In the genomic region with DNA sequence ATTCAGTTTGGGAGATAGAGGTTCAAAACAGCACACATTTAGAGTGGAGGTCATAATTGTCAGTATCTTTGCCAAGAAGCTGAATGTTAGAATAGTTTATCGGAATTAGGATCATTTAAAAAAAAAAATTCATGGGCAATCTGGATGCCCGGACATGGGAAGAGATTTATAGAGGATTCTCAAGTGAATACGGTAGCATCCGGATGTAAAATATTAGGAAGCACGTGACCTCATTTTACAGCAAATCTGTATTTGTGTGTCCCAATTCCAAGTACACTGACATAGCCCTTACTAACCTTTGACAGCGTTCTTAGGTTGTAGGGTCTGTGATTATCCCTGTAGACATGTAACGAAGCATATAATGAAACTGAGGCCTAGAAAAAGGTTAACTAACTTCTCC, we compare ENCODE assay signal across 9 mouse cellular contexts. TPM values are rescaled to one million over a fixed set of nuclear protein-coding genes. Genes with fewer than 3 reads are reported as not detected.
DNase-seq lines count a peak whose midpoint lies in the region; ATAC-seq and TF ChIP-seq lines count a peak whose summit lies in the region.
"Had no signal": no experiment of that assay in that cellular context is flagged by ENCODE, and none has a peak within 500 bp of the region (broad histone marks: within the 10 kb centered on the region; RNA-seq: fewer than 3 reads in every experiment).

No protein-coding gene starts in this region.

- no peaks in the 10 kb centered on the region for H3K9me3 ChIP-seq in heart, embryonic 16.5 days (replicated peaks; ENCODE audit: control insufficient read depth, low read length)
- H3K9me3 ChIP-seq in G1E (replicated peaks), result no peaks in the 10 kb centered on the region
- no peaks in the 10 kb centered on the region for H3K9me3 ChIP-seq in hindbrain, embryonic 10.5 days

- whole genome bisulfite sequencing in heart, embryonic 16.5 days, result 89% methylated on average over 7 of the region's 7 CpGs
- 92% methylated on average over 7 of the region's 7 CpGs for WGBS in hindbrain, embryonic 10.5 days
- WGBS in macrophage (ENCODE audit: missing documents), result 94% methylated on average over 7 of the region's 7 CpGs

- H3K79me2 ChIP-seq in macrophage (ENCODE audit: inconsistent target), result peaks cover 59% of the 10 kb centered on the region

- TF ChIP-seq CTCF in G1E (IDR thresholded peaks at IDR 0.05; ENCODE audit: low read depth, low read length), result no peak

- H3K27me3 ChIP-seq in heart, embryonic 16.5 days (ENCODE audit: control insufficient read depth, insufficient read depth, low read length), result no peaks in the 10 kb centered on the region
- H3K27me3 ChIP-seq in G1E (ENCODE audit: insufficient read depth, low read length), result no peaks in the 10 kb centered on the region
- no peaks in the 10 kb centered on the region for H3K27me3 ChIP-seq in hindbrain, embryonic 10.5 days (ENCODE audit: insufficient read depth, poor library complexity, severe bottlenecking)
- H3K27me3 ChIP-seq: Patski had no signal

- peaks cover 22% of the 10 kb centered on the region for H3K36me3 ChIP-seq in heart, embryonic 16.5 days (ENCODE audit: control insufficient read depth, insufficient read depth)
- H3K36me3 ChIP-seq in G1E (replicated peaks), result peaks cover 40% of the 10 kb centered on the region
- peaks cover 27% of the 10 kb centered on the region for H3K36me3 ChIP-seq in hindbrain, embryonic 10.5 days
- peaks cover 11% of the 10 kb centered on the region; the same call in 1 of the 2 replicates for H3K36me3 ChIP-seq in macrophage (ENCODE audit: inconsistent target)

- no peak for ATAC-seq in heart, embryonic 16.5 days (replicated peaks; ENCODE audit: extremely low read depth, insufficient read depth, low FRiP score)
- no peak for ATAC-seq in G1E (ENCODE audit: extremely low read depth, insufficient number of reproducible peaks, low FRiP score, poor library complexity, severe bottlenecking)
- ATAC-seq in monocyte, adult 5-6 weeks (replicated peaks; ENCODE audit: insufficient number of reproducible peaks, low FRiP score, low TSS enrichment, poor library complexity, severe bottlenecking), result no peak

- DNase-seq in heart, postnatal 4 days, result no peak
- no peak for DNase-seq in G1E (ENCODE audit: low spot score)
- DNase-seq in hindbrain, embryonic 10.5 days (ENCODE audit: low spot score), result no peak
- no peak for DNase-seq in natural killer cell, adult 2 months (ENCODE audit: low spot score in 2 of 2)
- DNase-seq in spleen, adult 12 weeks (ENCODE audit: low spot score), result no peak

- peaks cover 13% of the 10 kb centered on the region for H3K4me1 ChIP-seq in heart, embryonic 16.5 days (ENCODE audit: control insufficient read depth, insufficient read depth, low read length)
- H3K4me1 ChIP-seq in G1E (ENCODE audit: insufficient read depth, low read depth, low read length), result peaks cover 41% of the 10 kb centered on the region
- H3K4me1 ChIP-seq in hindbrain, embryonic 10.5 days (replicated peaks), result peaks cover 20% of the 10 kb centered on the region

- peak overlapping the region; percentile 88 for H3K9ac ChIP-seq in heart, embryonic 16.5 days (ENCODE audit: low read length)

- H3K4me3 ChIP-seq in heart, embryonic 16.5 days (ENCODE audit: low read length), result peak overlapping the region; percentile 83
- peak overlapping the region; percentile 98 for H3K4me3 ChIP-seq in G1E (ENCODE audit: low read depth, low read length)
- H3K4me3 ChIP-seq in hindbrain, embryonic 10.5 days, result peak overlapping the region; percentile 95
- H3K4me3 ChIP-seq in macrophage (ENCODE audit: inconsistent target), result peak overlapping the region; percentile 94

- peak overlapping the region; percentile 90 for H3K4me2 ChIP-seq in heart, embryonic 16.5 days (ENCODE audit: low read depth, low read length)

- no peak overlapping the region; the same call in 1 of the 2 replicates for H3K27ac ChIP-seq in heart, embryonic 16.5 days (ENCODE audit: low read length)
- H3K27ac ChIP-seq in hindbrain, embryonic 10.5 days, result no peak overlapping the region
- H3K27ac ChIP-seq in macrophage, result peak overlapping the region; percentile 90

RNA-seq across cellular contexts. Expression of a gene that starts 1.1 kb away (rescaled TPM):
- polyA plus RNA-seq in heart, embryonic 16.5 days (2015; fragmentation: Nextera tagmentation; extraction: Ambion mirVana), result 115 and 120 TPM in 2 replicates
- 10 to 100 TPM; 74.1 to 79.4 TPM for total RNA-seq in heart, postnatal 4 days (2021)
- 152 and 187 TPM in 2 replicates for total RNA-seq in G1E (2014; fragmentation: Nextera tagmentation)
- 233 and 234 TPM in 2 replicates for total RNA-seq in G1E (2017)
- 27.0 and 38.4 TPM in 2 replicates for polyA plus RNA-seq in G1E (2012)
- polyA plus RNA-seq in hindbrain, embryonic 10.5 days (2016; fragmentation: Nextera tagmentation; extraction: Ambion mirVana), result 82.8 and 83.3 TPM in 2 replicates
- total RNA-seq in macrophage (2018; cell fraction: chromatin; rRNA removed), result 100 to 1,000 TPM in 25 of 26 experiments, 10 to 100 TPM in 1; 84.2 to 338 (median 182) TPM
- 100 to 1,000 TPM in 25 of 26 experiments, 10 to 100 TPM in 1; 98.0 to 162 (median 137) TPM for total RNA-seq in macrophage (2018; cell fraction: cytosol; rRNA removed)
- total RNA-seq in macrophage (2018; cell fraction: nucleus; rRNA removed), result 100 to 1,000 TPM in 23 of 26 experiments, 10 to 100 TPM in 3; 92.8 to 273 (median 149) TPM
- polyA plus RNA-seq in macrophage (2018), result 132 to 168 TPM (median 156 TPM) in 3 replicates
- total RNA-seq in monocyte, adult 5-6 weeks (2017), result 96.2 to 100 TPM (median 98.7 TPM) in 3 replicates

RNA-seq across cellular contexts. Expression of a gene that starts 51.9 kb away (rescaled TPM):
- 7.3 and 8.1 TPM in 2 replicates for polyA plus RNA-seq in heart, embryonic 16.5 days (2015; fragmentation: Nextera tagmentation; extraction: Ambion mirVana)
- total RNA-seq in heart, postnatal 4 days (2021), result 10 to 100 TPM; 10.6 to 11.8 TPM
- total RNA-seq in G1E (2014; fragmentation: Nextera tagmentation), result 23.8 and 27.8 TPM in 2 replicates
- total RNA-seq in G1E (2017), result 13.0 and 14.4 TPM in 2 replicates
- polyA plus RNA-seq in G1E (2012), result 2.0 and 2.4 TPM in 2 replicates
- polyA plus RNA-seq in hindbrain, embryonic 10.5 days (2016; fragmentation: Nextera tagmentation; extraction: Ambion mirVana), result 6.6 and 7.0 TPM in 2 replicates
- 100 to 1,000 TPM in 4 of 26 experiments, 10 to 100 TPM in 22; 18.1 to 133 (median 45.6) TPM for total RNA-seq in macrophage (2018; cell fraction: chromatin; rRNA removed)
- total RNA-seq in macrophage (2018; cell fraction: cytosol; rRNA removed), result 10 to 100 TPM in 25 of 26 experiments, 1 to 10 TPM in 1; 10.0 to 52.7 (median 19.8) TPM
- 100 to 1,000 TPM in 2 of 26 experiments, 10 to 100 TPM in 24; 15.0 to 122 (median 33.7) TPM for total RNA-seq in macrophage (2018; cell fraction: nucleus; rRNA removed)
- polyA plus RNA-seq in macrophage (2018), result 20.4 to 33.0 TPM (median 25.9 TPM) in 3 replicates
- total RNA-seq in monocyte, adult 5-6 weeks (2017), result 14.1 to 21.8 TPM (median 15.1 TPM) in 3 replicates

RNA-seq across cellular contexts. Expression of a gene that starts 55.1 kb away (rescaled TPM):
- polyA plus RNA-seq in heart, embryonic 16.5 days (2015; fragmentation: Nextera tagmentation; extraction: Ambion mirVana), result 953 and 1,062 TPM in 2 replicates
- total RNA-seq in heart, postnatal 4 days (2021), result 100 to 1,000 TPM; 306 to 315 TPM
- total RNA-seq in G1E (2014; fragmentation: Nextera tagmentation) (814 and 860 TPM in 2 replicates), G1E (2017) (3,552 and 3,752 TPM in 2 replicates)
- polyA plus RNA-seq in G1E (2012) (3,787 and 4,050 TPM in 2 replicates), macrophage (2018) (124 to 262 TPM (median 236 TPM) in 3 replicates)
- polyA plus RNA-seq in hindbrain, embryonic 10.5 days (2016; fragmentation: Nextera tagmentation; extraction: Ambion mirVana), result 3,095 and 3,165 TPM in 2 replicates
- total RNA-seq in macrophage (2018; cell fraction: chromatin; rRNA removed), result 10 to 100 TPM; 20.2 to 78.1 (median 45.3) TPM
- total RNA-seq in macrophage (2018; cell fraction: cytosol; rRNA removed), result 100 to 1,000 TPM; 120 to 200 (median 162) TPM
- 100 to 1,000 TPM in 6 of 26 experiments, 10 to 100 TPM in 20; 39.3 to 168 (median 74.9) TPM for total RNA-seq in macrophage (2018; cell fraction: nucleus; rRNA removed)
- total RNA-seq in monocyte, adult 5-6 weeks (2017), result 654 to 930 TPM (median 732 TPM) in 3 replicates
